Mouse (Mus musculus) hindbrain, postnatal 0 days (tissue): ENCODE data around the gene Dip2c. TPM values are rescaled to one million over a fixed set of nuclear protein-coding genes. Genes with fewer than 3 reads are reported as not detected.

ENCODE experiments used
- ATAC-seq: fragments of 200-750 bp; cut with Nextera tagmentation; 2 replicates; pipeline ENCODE4 v1.8.0; 2017; ENCODE audit warnings: mild to moderate bottlenecking, moderate TSS enrichment, moderate library complexity
- DNase-seq: peaks from one replicate; pipeline ENCODE4 v3.0.0-alpha.2; 2015; ENCODE audit warnings: low spot score
- H3K27ac ChIP-seq: fragments of 300-500 bp; sonication (generic); 2 replicates; pipeline ENCODE4 v1.5.1; 2014; ENCODE audit warnings: mild to moderate bottlenecking
- H3K27me3 ChIP-seq: fragments of 300-500 bp; sonication (generic); 2 replicates; pipeline ENCODE4 v1.6.1; 2014; ENCODE audit warnings: low read length, mixed read lengths; ENCODE audit not compliant: insufficient read depth
- H3K36me3 ChIP-seq: fragments of 300-500 bp; sonication (generic); 2 replicates; pipeline ENCODE4 v1.6.1; 2014; ENCODE audit warnings: low read length, mixed read lengths; ENCODE audit not compliant: insufficient read depth
- H3K4me1 ChIP-seq: fragments of 300-500 bp; sonication (generic); 2 replicates; pipeline ENCODE4 v1.6.1; 2014; ENCODE audit warnings: antibody characterized with exemption, low read length, mixed read lengths; ENCODE audit not compliant: insufficient read depth
- H3K4me2 ChIP-seq: fragments of 300-500 bp; sonication (generic); 2 replicates; pipeline ENCODE4 v1.6.1; 2014; ENCODE audit warnings: low read depth, mild to moderate bottlenecking, low read length, moderate library complexity, mixed read lengths
- H3K4me3 ChIP-seq: fragments of 300-500 bp; sonication (generic); 2 replicates; pipeline ENCODE4 v1.5.1; 2014; ENCODE audit warnings: low read length
- H3K9ac ChIP-seq: fragments of 300-500 bp; sonication (generic); replicated peaks from 2 replicates; pipeline ENCODE4 v1.6.1; 2014; ENCODE audit warnings: mild to moderate bottlenecking, low read length, moderate library complexity, mixed read lengths
- H3K9me3 ChIP-seq: fragments of 300-500 bp; sonication (generic); 2 replicates; pipeline ENCODE4 v1.6.1; 2016; ENCODE audit warnings: low read length, mixed read lengths
- CTCF ChIP-seq: IDR thresholded peaks from 2 replicates; pipeline ENCODE4 v1.5.1; 2016; ENCODE audit warnings: antibody characterized with exemption, control low read depth, low read depth
- WGBS: fragments of 180-500 bp; shearing (Covaris S2); extraction: QIAGEN DNeasy Blood & Tissue Kit; methylation state at CpG from one replicate; pipeline ENCODE4 v1.1.7; 2014; 5-methylcytosine and 5-hydroxymethylcytosine counted together
- polyA plus RNA-seq: library from polyadenylated mRNA; unstranded; fragments of >200 nt; fragmentation: Nextera tagmentation; extraction: Ambion mirVana; gene quantifications from 2 replicates; pipeline ENCODE4 v1.2.1, GENCODE M21; 2015
- total RNA-seq: library from RNA; depleted of rRNA; stranded (reverse); fragments of >200 nt; gene quantifications from 2 replicates; pipeline ENCODE4 v1.2.3, GENCODE M21; 2014

Gene Dip2c
- total and polyA plus RNA-seq, 2 experiments from 2014 or later = 9.2 to 73.6 TPM

- no peak for ATAC-seq
- Histone ChIP-seq H3K36me3 (no peaks in the 10 kb centered on the region), H3K4me1 (no peaks in the 10 kb centered on the region), H3K27ac (no peak overlapping the region), H3K9ac (no peak overlapping the region), H3K4me2 (no peak overlapping the region), H3K9me3 (no peaks in the 10 kb centered on the region), H3K27me3 (no peaks in the 10 kb centered on the region), H3K4me3 (no peak overlapping the region)
- no peak for TF ChIP-seq CTCF
- DNase-seq = no peak
- 93% methylated on average over 3 of the region's 3 CpGs for WGBS
These were observed 173.9 kb downstream of the Dip2c start for GRCm38 (mm10) chr13:9450276-9450675.

- no peak for DNase-seq
- H3K4me3 ChIP-seq = no peak overlapping the region
- H3K27ac ChIP-seq = no peak overlapping the region
- no peak overlapping the region for H3K4me2 ChIP-seq
- no peak for ATAC-seq
- H3K9me3 ChIP-seq = no peaks in the 10 kb centered on the region
- TF ChIP-seq CTCF = no peak
- WGBS = 90% methylated on average over 3 of the region's 3 CpGs
- H3K36me3 ChIP-seq = no peaks in the 10 kb centered on the region
- H3K9ac ChIP-seq = no peak overlapping the region
- no peaks in the 10 kb centered on the region for H3K4me1 ChIP-seq
- H3K27me3 ChIP-seq = no peaks in the 10 kb centered on the region
These were observed 175.6 kb downstream of the Dip2c start for GRCm38 (mm10) chr13:9451952-9452351.

- no peaks in the 10 kb centered on the region for H3K4me1 ChIP-seq
- WGBS = 58% methylated on average over 4 of the region's 4 CpGs
- H3K27me3 ChIP-seq = no peaks in the 10 kb centered on the region
- H3K4me2 ChIP-seq = no peak overlapping the region
- no peak for DNase-seq
- no peaks in the 10 kb centered on the region for H3K36me3 ChIP-seq
- H3K4me3 ChIP-seq = no peak overlapping the region
- ATAC-seq = no peak
- TF ChIP-seq CTCF = no peak
- no peak overlapping the region for H3K27ac ChIP-seq
- H3K9ac ChIP-seq = no peak overlapping the region
- H3K9me3 ChIP-seq = no peaks in the 10 kb centered on the region
These were observed 178.3 kb downstream of the Dip2c start for GRCm38 (mm10) chr13:9454426-9455177.

DNA sequence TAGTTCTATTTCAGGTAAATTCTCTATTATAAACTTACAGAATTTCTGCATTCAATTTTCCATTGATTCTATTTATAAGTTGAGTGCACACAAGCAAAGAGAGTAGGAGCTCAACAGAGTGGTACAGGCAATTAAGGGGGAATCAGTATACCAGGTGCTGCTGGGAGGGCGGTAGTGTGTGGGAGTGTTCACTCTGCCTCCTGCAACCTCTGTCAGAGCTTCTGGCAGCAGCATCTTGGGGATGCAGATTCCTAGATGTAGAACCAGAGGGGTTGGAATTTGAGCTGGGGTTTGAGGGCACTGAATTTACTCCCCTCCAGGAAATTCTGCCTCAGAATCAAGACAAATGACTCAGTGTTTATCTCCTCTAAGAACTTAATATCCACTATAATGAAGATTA, 179.7 kb downstream of the Dip2c start:
- no peaks in the 10 kb centered on the region for H3K9me3 ChIP-seq
- DNase-seq (no peak), ATAC-seq (no peak)
- no peak overlapping the region for H3K9ac ChIP-seq
- no peaks in the 10 kb centered on the region for H3K36me3 ChIP-seq
- no peak overlapping the region for H3K27ac ChIP-seq
- no peak overlapping the region for H3K4me2 ChIP-seq
- H3K4me1 ChIP-seq = no peaks in the 10 kb centered on the region
- 67% methylated on average over 1 of the region's 1 CpGs for WGBS
- no peak for TF ChIP-seq CTCF
- no peaks in the 10 kb centered on the region for H3K27me3 ChIP-seq
- no peak overlapping the region for H3K4me3 ChIP-seq

DNA sequence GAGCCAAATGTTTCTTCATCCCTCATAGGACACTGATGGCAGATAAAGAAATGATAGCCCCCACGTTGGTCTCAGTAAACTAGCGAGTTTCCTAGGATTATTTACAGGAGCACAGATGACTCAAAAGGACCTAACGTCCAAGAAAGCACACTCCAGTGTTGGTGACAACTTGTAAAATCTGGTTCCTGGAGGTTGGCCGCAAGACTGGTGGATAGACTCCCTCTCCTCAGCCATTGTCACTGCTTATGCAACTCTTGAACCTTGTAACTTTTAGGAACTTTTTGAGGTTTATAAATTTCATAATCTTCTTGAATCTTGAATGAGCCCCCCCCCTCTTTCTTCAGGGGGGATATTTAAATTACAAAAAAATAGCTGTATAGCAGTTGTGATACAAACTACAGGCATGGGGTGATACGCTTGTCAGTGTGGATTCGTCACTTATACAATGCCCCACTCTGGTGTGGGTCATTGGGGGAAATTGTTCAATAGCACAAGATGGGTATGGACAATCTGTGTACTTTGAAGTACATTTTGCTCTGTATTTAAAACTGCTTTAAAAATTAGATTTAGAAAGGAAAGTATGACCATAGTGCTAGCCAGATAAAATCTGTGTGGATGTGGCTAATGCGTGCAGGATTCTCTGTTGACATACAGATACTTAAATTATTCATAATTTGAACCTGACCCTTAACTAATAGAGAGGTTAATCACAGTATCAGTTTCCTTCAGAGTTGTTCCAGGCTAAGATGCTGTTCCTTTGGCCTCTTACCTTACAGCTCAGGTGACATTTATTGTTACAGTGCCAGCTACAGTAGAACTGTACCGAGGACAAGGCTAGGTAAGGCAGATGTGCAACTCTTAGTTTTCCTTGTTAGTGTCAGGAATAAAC, 181.3 kb downstream of the Dip2c start:
- Histone ChIP-seq H3K27ac (no peak overlapping the region), H3K27me3 (no peaks in the 10 kb centered on the region), H3K4me3 (no peak overlapping the region), H3K36me3 (no peaks in the 10 kb centered on the region), H3K9ac (no peak overlapping the region), H3K4me2 (no peak overlapping the region), H3K4me1 (no peaks in the 10 kb centered on the region), H3K9me3 (no peaks in the 10 kb centered on the region)
- 83% methylated on average over 8 of the region's 8 CpGs for WGBS
- ATAC-seq (no peak), DNase-seq (no peak)
- no peak for TF ChIP-seq CTCF

DNA sequence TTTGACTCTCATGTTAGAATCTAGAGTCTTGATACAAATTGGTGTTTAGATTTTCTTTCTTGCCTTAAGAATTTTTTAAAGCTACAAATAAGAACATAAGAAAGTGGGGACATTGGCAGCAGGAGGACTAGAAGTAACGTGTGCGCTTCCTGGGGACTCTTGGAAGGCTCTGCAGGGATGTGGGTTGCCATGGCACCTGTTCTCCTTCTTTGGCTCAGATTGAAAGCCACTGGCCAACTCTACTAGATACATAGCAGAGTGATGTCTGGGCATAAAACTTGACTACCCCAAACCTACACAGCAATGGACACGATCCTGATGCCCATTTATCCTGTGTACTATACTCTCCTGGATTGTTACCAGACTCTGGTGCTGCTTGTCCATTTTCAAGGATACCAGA, 188.1 kb downstream of the Dip2c start:
- Histone ChIP-seq H3K9ac (no peak overlapping the region), H3K9me3 (no peaks in the 10 kb centered on the region), H3K27ac (no peak overlapping the region), H3K27me3 (no peaks in the 10 kb centered on the region), H3K36me3 (no peaks in the 10 kb centered on the region), H3K4me1 (no peaks in the 10 kb centered on the region), H3K4me2 (no peak overlapping the region), H3K4me3 (no peak overlapping the region)
- ATAC-seq (no peak), DNase-seq (no peak)
- TF ChIP-seq CTCF = no peak
- 65% methylated on average over 3 of the region's 3 CpGs for WGBS
